Mouse (Mus musculus): ENCODE measurements around the gene Prr5. TPM values are rescaled to one million over a fixed set of nuclear protein-coding genes. Genes with fewer than 3 reads are reported as not detected.

Gene Prr5
- polyA plus RNA-seq, 1 experiment = 82.9 TPM

DNA sequence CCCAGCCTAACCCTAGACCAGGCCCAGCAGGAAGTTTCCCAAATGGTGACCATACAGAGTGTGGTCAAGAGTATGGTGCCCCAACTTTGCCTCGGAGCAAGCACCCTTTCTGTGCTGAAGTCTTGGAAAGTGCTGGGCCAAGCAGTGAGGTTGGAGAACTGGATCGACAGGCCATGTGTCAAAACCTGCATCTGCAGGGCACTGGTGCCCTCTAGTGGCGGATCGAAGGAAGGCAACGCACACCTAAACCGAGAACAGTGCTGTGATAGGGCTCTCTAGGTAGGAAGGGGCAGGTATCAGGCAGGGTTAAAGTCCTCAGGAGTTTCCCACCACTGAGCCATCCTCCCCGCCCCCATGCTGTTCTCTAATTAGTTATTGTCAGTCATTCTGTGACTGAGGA, 37.9 kb upstream of the Prr5 start:
- Histone ChIP-seq H3K4me1 (ENCODE audit: control insufficient read depth, insufficient read depth, insufficient read length, low read length) (no peaks in the 10 kb centered on the region), H3K4me3 (ENCODE audit: low read depth, low read length) (no peak overlapping the region), H3K27me3 (ENCODE audit: control insufficient read depth, insufficient read depth, low read length) (no peaks in the 10 kb centered on the region), H3K36me3 (ENCODE audit: control insufficient read depth, insufficient read depth, low read length) (no peaks in the 10 kb centered on the region), H3K27ac (ENCODE audit: insufficient read depth, low read depth, low read length) (no peak overlapping the region)
- TF ChIP-seq CTCF (IDR thresholded peaks at IDR 0.05; ENCODE audit: extremely low read depth, insufficient read length, insufficient replicate concordance, low read depth, low read length) (peak; percentile 98), POLR2A (IDR thresholded peaks at IDR 0.05; ENCODE audit: low read depth, low read length) (no peak)
- WGBS = 0% methylated on average over 7 of the region's 7 CpGs

DNA sequence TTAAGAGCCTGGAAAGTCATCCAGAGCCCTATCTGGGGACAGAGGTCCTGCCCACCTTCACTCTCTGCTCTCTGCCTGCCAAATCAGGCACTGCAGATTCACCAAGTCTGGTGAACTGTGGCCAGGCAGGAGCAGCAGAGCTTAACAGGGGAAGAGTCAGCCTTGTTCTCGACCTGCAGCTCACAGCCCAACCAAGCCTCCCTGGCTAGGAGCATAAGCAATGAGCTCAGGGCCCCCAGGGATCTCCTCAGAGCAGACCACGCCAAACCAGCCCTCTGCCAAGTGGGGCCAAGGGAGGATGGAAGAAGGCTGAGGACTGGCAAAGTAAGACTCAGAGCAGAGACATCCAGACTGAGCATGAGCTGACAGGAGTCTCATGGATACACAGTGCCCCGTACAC, 35.1 kb upstream of the Prr5 start:
- TF ChIP-seq CTCF (IDR thresholded peaks at IDR 0.05; ENCODE audit: extremely low read depth, insufficient read length, insufficient replicate concordance, low read depth, low read length) = no peak
- no peak for TF ChIP-seq POLR2A (IDR thresholded peaks at IDR 0.05; ENCODE audit: low read depth, low read length)
- WGBS = 59% methylated on average over 3 of the region's 3 CpGs
- Histone ChIP-seq H3K27me3 (ENCODE audit: control insufficient read depth, insufficient read depth, low read length) (no peaks in the 10 kb centered on the region), H3K27ac (ENCODE audit: insufficient read depth, low read depth, low read length) (no peak overlapping the region), H3K4me1 (ENCODE audit: control insufficient read depth, insufficient read depth, insufficient read length, low read length) (peaks cover 4% of the 10 kb centered on the region; the same call in 1 of the 2 replicates), H3K4me3 (ENCODE audit: low read depth, low read length) (no peak overlapping the region), H3K36me3 (ENCODE audit: control insufficient read depth, insufficient read depth, low read length) (no peaks in the 10 kb centered on the region)

- Histone ChIP-seq H3K4me1 (ENCODE audit: control insufficient read depth, insufficient read depth, insufficient read length, low read length) (peaks cover 4% of the 10 kb centered on the region; the same call in 1 of the 2 replicates), H3K4me3 (ENCODE audit: low read depth, low read length) (no peak overlapping the region), H3K36me3 (ENCODE audit: control insufficient read depth, insufficient read depth, low read length) (no peaks in the 10 kb centered on the region), H3K27ac (ENCODE audit: insufficient read depth, low read depth, low read length) (peak overlapping the region; percentile 70), H3K27me3 (ENCODE audit: control insufficient read depth, insufficient read depth, low read length) (no peaks in the 10 kb centered on the region)
- TF ChIP-seq POLR2A (IDR thresholded peaks at IDR 0.05; ENCODE audit: low read depth, low read length) = no peak
- TF ChIP-seq CTCF (IDR thresholded peaks at IDR 0.05; ENCODE audit: extremely low read depth, insufficient read length, insufficient replicate concordance, low read depth, low read length) = no peak
Observed at GRCm38 (mm10) chr15:84638405-84638804, 31.0 kb upstream of the Prr5 start.

DNA sequence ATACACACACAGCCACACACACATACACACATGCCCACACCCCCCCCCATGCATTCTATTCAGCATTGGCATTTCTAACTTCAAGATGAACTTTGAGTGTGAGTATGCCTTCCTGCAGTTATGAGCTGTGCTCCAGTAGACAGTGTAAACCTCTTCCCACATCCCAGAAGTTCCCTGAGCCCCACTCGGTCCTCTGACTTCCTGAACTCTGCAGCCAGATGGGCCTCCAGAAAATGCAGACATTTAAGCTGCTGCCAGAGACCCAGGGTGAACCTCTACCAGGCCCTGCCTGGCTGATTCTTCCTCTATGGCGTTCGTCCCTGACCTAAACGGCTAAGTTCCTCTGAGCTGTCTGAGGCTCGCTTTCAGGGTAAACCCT, 30.4 kb upstream of the Prr5 start:
- 48% methylated on average over 5 of the region's 5 CpGs for WGBS
- no peak for TF ChIP-seq POLR2A (IDR thresholded peaks at IDR 0.05; ENCODE audit: low read depth, low read length)
- no peak for TF ChIP-seq CTCF (IDR thresholded peaks at IDR 0.05; ENCODE audit: extremely low read depth, insufficient read length, insufficient replicate concordance, low read depth, low read length)
- no peaks in the 10 kb centered on the region for H3K36me3 ChIP-seq (ENCODE audit: control insufficient read depth, insufficient read depth, low read length)
- no peak overlapping the region for H3K4me3 ChIP-seq (ENCODE audit: low read depth, low read length)
- H3K27ac ChIP-seq (ENCODE audit: insufficient read depth, low read depth, low read length) = peak overlapping the region; percentile 70
- peaks cover 4% of the 10 kb centered on the region; the same call in 1 of the 2 replicates for H3K4me1 ChIP-seq (ENCODE audit: control insufficient read depth, insufficient read depth, insufficient read length, low read length)
- H3K27me3 ChIP-seq (ENCODE audit: control insufficient read depth, insufficient read depth, low read length) = no peaks in the 10 kb centered on the region

GRCm38 (mm10) chr15:84639451-84640136, 29.8 kb upstream of the Prr5 start:
- peak overlapping the region; percentile 70 for H3K27ac ChIP-seq (ENCODE audit: insufficient read depth, low read depth, low read length)
- WGBS = 53% methylated on average over 6 of the region's 6 CpGs
- H3K4me3 ChIP-seq (ENCODE audit: low read depth, low read length) = no peak overlapping the region
- no peaks in the 10 kb centered on the region for H3K36me3 ChIP-seq (ENCODE audit: control insufficient read depth, insufficient read depth, low read length)
- TF ChIP-seq POLR2A (IDR thresholded peaks at IDR 0.05; ENCODE audit: low read depth, low read length) (no peak), CTCF (IDR thresholded peaks at IDR 0.05; ENCODE audit: extremely low read depth, insufficient read length, insufficient replicate concordance, low read depth, low read length) (no peak)
- H3K4me1 ChIP-seq (ENCODE audit: control insufficient read depth, insufficient read depth, insufficient read length, low read length) = peaks cover 4% of the 10 kb centered on the region; the same call in 1 of the 2 replicates
- no peaks in the 10 kb centered on the region for H3K27me3 ChIP-seq (ENCODE audit: control insufficient read depth, insufficient read depth, low read length)

DNA sequence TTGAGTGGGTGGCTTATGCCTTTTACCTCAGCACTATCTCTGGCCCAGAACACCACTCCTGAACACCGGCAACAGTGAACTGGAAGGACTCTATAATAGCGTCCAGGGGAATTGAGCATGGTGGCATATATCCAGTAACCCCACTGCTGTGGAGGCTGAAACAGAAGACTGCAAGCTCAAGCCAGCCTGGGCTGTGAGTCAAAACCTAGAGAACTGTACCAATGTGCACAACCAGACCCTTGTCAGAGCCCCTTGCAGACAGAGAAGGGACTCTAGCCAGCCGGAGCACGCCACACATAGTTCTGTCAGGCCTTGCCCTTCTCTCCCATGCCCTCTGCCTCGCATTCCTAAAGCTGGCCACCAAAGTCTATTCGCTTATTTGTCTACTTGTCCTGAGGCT, 28.7 kb upstream of the Prr5 start:
- TF ChIP-seq CTCF (IDR thresholded peaks at IDR 0.05; ENCODE audit: extremely low read depth, insufficient read length, insufficient replicate concordance, low read depth, low read length) (no peak), POLR2A (IDR thresholded peaks at IDR 0.05; ENCODE audit: low read depth, low read length) (no peak)
- 79% methylated on average over 6 of the region's 6 CpGs for WGBS
- H3K27ac ChIP-seq (ENCODE audit: insufficient read depth, low read depth, low read length) = no peak overlapping the region

DNA sequence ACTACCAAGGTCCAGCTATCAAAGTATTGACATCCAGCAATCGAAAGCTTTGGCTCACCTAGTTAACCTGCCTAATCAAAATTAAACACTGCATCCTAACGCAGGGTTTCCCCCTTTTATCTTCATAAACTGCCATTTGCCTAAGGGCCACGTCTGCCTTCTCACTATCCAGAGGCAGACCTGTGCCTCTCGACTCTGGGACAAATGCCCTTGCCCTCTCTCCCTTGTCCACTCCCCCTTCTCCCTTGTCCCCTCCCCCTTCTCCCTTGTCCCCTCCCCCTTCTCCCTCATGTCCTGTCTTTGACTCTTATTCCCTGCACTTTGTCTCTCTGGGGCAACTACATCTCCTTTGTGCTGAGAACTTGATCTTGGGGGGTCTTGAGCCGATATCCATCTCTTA, 28.3 kb upstream of the Prr5 start:
- Histone ChIP-seq H3K4me3 (ENCODE audit: low read depth, low read length) (no peak overlapping the region), H3K36me3 (ENCODE audit: control insufficient read depth, insufficient read depth, low read length) (no peaks in the 10 kb centered on the region), H3K27ac (ENCODE audit: insufficient read depth, low read depth, low read length) (no peak overlapping the region), H3K27me3 (ENCODE audit: control insufficient read depth, insufficient read depth, low read length) (no peaks in the 10 kb centered on the region), H3K4me1 (ENCODE audit: control insufficient read depth, insufficient read depth, insufficient read length, low read length) (peaks cover 4% of the 10 kb centered on the region; the same call in 1 of the 2 replicates)
- no peak for TF ChIP-seq POLR2A (IDR thresholded peaks at IDR 0.05; ENCODE audit: low read depth, low read length)
- TF ChIP-seq CTCF (IDR thresholded peaks at IDR 0.05; ENCODE audit: extremely low read depth, insufficient read length, insufficient replicate concordance, low read depth, low read length) = no peak
- WGBS = 48% methylated on average over 5 of the region's 5 CpGs

More for the DNA sequence above, 28.7 kb upstream of the Prr5 start:
- Histone ChIP-seq H3K27me3 (ENCODE audit: control insufficient read depth, insufficient read depth, low read length) (no peaks in the 10 kb centered on the region), H3K36me3 (ENCODE audit: control insufficient read depth, insufficient read depth, low read length) (no peaks in the 10 kb centered on the region), H3K4me1 (ENCODE audit: control insufficient read depth, insufficient read depth, insufficient read length, low read length) (peaks cover 4% of the 10 kb centered on the region; the same call in 1 of the 2 replicates), H3K4me3 (ENCODE audit: low read depth, low read length) (no peak overlapping the region)

All from small intestine, adult 2 months (tissue).